Mouse (Mus musculus): Measurements from ENCODE around the gene Ubl3.

The Ubl3 gene

GRCm38 (mm10) chr5:148562235-148562634 is 9.6 kb upstream of the Ubl3 start:
- DNase-seq (ENCODE audit: low spot score in 2 of 2) = no peak

- no peak for DNase-seq (ENCODE audit: low spot score in 2 of 2)
Measured at GRCm38 (mm10) chr5:148559261-148559958, 6.8 kb upstream of the Ubl3 start.

- no peak for DNase-seq (ENCODE audit: low spot score in 2 of 2)
Measured at GRCm38 (mm10) chr5:148558472-148558871, 5.9 kb upstream of the Ubl3 start.

GRCm38 (mm10) chr5:148556509-148556908 is 3.9 kb upstream of the Ubl3 start:
- DNase-seq (ENCODE audit: low spot score in 2 of 2) = peak; percentile 20 to 43

GRCm38 (mm10) chr5:148555156-148555555 is 2.6 kb upstream of the Ubl3 start:
- DNase-seq (ENCODE audit: low spot score in 2 of 2) = no peak

- DNase-seq (ENCODE audit: low spot score in 2 of 2) = no peak
Measured at GRCm38 (mm10) chr5:148554701-148555100, 2.1 kb upstream of the Ubl3 start.

- DNase-seq (ENCODE audit: low spot score in 2 of 2) = no peak
Measured at GRCm38 (mm10) chr5:148554242-148554641, 1.7 kb upstream of the Ubl3 start.

GRCm38 (mm10) chr5:148553723-148554122 is 1.1 kb upstream of the Ubl3 start:
- no peak for DNase-seq (ENCODE audit: low spot score in 2 of 2)

GRCm38 (mm10) chr5:148551764-148552136 is 839 bp downstream of the Ubl3 start:
- DNase-seq (ENCODE audit: low spot score in 2 of 2) = no peak

GRCm38 (mm10) chr5:148550821-148551763 is 1.5 kb downstream of the Ubl3 start:
- peak in 1 of 2 experiments; percentile 46 for DNase-seq (ENCODE audit: low spot score in 2 of 2)

- DNase-seq (ENCODE audit: low spot score in 2 of 2) = no peak
Measured at GRCm38 (mm10) chr5:148550393-148550792, 2.2 kb downstream of the Ubl3 start.

- DNase-seq (ENCODE audit: low spot score in 2 of 2) = no peak
Measured at GRCm38 (mm10) chr5:148549307-148549706, 3.3 kb downstream of the Ubl3 start.

GRCm38 (mm10) chr5:148548568-148548967 is 4.0 kb downstream of the Ubl3 start:
- no peak for DNase-seq (ENCODE audit: low spot score in 2 of 2)

- no peak for DNase-seq (ENCODE audit: low spot score in 2 of 2)
Measured at GRCm38 (mm10) chr5:148547870-148548456, 4.6 kb downstream of the Ubl3 start.

GRCm38 (mm10) chr5:148546970-148547369 is 5.6 kb downstream of the Ubl3 start:
- no peak for DNase-seq (ENCODE audit: low spot score in 2 of 2)

GRCm38 (mm10) chr5:148544733-148545132 is 7.9 kb downstream of the Ubl3 start:
- no peak for DNase-seq (ENCODE audit: low spot score in 2 of 2)

- DNase-seq (ENCODE audit: low spot score in 2 of 2) = no peak
Measured at GRCm38 (mm10) chr5:148542196-148542595, 10.4 kb downstream of the Ubl3 start.

GRCm38 (mm10) chr5:148535669-148536430 is 16.7 kb downstream of the Ubl3 start:
- DNase-seq (ENCODE audit: low spot score in 2 of 2) = no peak

GRCm38 (mm10) chr5:148534644-148535043 is 17.9 kb downstream of the Ubl3 start:
- DNase-seq (ENCODE audit: low spot score in 2 of 2) = no peak

GRCm38 (mm10) chr5:148533924-148534323 is 18.7 kb downstream of the Ubl3 start:
- no peak for DNase-seq (ENCODE audit: low spot score in 2 of 2)

- DNase-seq (ENCODE audit: low spot score in 2 of 2) = no peak
Measured at GRCm38 (mm10) chr5:148532201-148532600, 20.4 kb downstream of the Ubl3 start.

- no peak for DNase-seq (ENCODE audit: low spot score in 2 of 2)
Measured at GRCm38 (mm10) chr5:148527632-148528031, 25.0 kb downstream of the Ubl3 start.

Data from urinary bladder, adult 18-20 months (tissue).